Mouse (Mus musculus) cerebellum, adult 2 months (tissue): ENCODE measurements at regions not wholly inside any gene's neighbourhood (a gene's known extent, or its start where the extent isn't known, plus 50 kb on each side); places are given as distances from the start of the nearest gene placed in this dataset.

ENCODE experiments used
- CTCF ChIP-seq: fragments of 200-500 bp; IDR thresholded peaks from 2 replicates; pipeline ENCODE4 v1.5.1; 2011; ENCODE audit warnings: low read depth, mild to moderate bottlenecking, control low read depth, low read length, moderate library complexity, borderline replicate concordance; ENCODE audit not compliant: insufficient read depth
- POLR2A ChIP-seq: fragments of 200-500 bp; IDR thresholded peaks from 2 replicates; pipeline ENCODE4 v1.6.1; 2011; ENCODE audit warnings: low read length, control low read depth, borderline replicate concordance; ENCODE audit not compliant: insufficient read depth

DNA sequence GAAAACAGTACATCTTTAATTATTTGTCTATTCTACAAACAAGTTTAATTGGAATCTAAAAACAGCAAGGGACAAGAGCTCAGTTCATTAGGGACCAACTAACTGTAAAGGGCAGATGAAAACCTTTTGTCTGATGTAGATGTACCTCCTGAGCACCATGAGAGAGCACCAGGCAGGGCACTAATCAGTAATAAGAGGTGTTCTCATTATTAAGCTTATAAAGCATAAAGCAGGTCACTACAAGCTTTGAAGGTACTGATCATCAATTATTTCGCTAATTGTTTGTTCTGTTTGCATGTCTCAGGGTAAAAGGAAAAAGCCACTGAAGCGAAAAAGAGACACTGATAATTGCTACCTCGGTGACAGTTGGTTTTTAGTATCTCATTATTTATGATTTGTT, 202.7 kb upstream of the Prkd1 start:
- no peak for TF ChIP-seq CTCF
- no peak for TF ChIP-seq POLR2A
